Comparison of ENCODE assay signal across 21 mouse cellular contexts in genomic region chr3:145591841-145592542, GRCm38 (mm10). TPM values are rescaled to one million over a fixed set of nuclear protein-coding genes. Genes with fewer than 3 reads are reported as not detected.
DNase-seq lines count a peak whose midpoint lies in the region; ATAC-seq and TF ChIP-seq lines count a peak whose summit lies in the region.
"Had no signal": no experiment of that assay in that cellular context is flagged by ENCODE, and none has a peak within 500 bp of the region (broad histone marks: within the 10 kb centered on the region; RNA-seq: fewer than 3 reads in every experiment).

No protein-coding gene starts in this region.

- TF ChIP-seq EP300 in liver, embryonic 14.5 days (IDR thresholded peaks at IDR 0.05; ENCODE audit: low read depth) = no peak
- no peak for TF ChIP-seq EP300 in stomach, postnatal 0 days (optimal IDR thresholded peaks at IDR 0.05)

- TF ChIP-seq CTCF in liver, embryonic 14.5 days (IDR thresholded peaks at IDR 0.05; ENCODE audit: low read depth) = no peak
- no peak for TF ChIP-seq CTCF in stomach, postnatal 0 days (IDR thresholded peaks at IDR 0.05; ENCODE audit: low read depth)

- H3K4me3 ChIP-seq in liver, embryonic 14.5 days (ENCODE audit: insufficient read depth in 1 of 2, low read depth in 2 of 2, low read length in 2 of 2) = no peak overlapping the region
- H3K4me3 ChIP-seq in stomach, postnatal 0 days (ENCODE audit: low read depth, low read length) = no peak overlapping the region
- H3K4me3 ChIP-seq: embryonic facial prominence, embryonic 12.5 days; forebrain, embryonic 13.5 days; heart, embryonic 13.5 days; hindbrain, embryonic 12.5 days had no signal

- ATAC-seq in liver, embryonic 14.5 days (ENCODE audit: insufficient read depth) = no peak
- 0 out of 2 replicates have a peak, but pooled peaks have one; percentile 15 for ATAC-seq in stomach, postnatal 0 days (ENCODE audit: low FRiP score, low TSS enrichment)
- ATAC-seq: forebrain, embryonic 13.5 days; forebrain, postnatal 0 days had no signal

- H3K27me3 ChIP-seq in liver, embryonic 14.5 days (ENCODE audit: control insufficient read depth, insufficient read depth, low read length) = no peaks in the 10 kb centered on the region
- no peaks in the 10 kb centered on the region for H3K27me3 ChIP-seq in stomach, postnatal 0 days (ENCODE audit: control insufficient read depth, insufficient read depth, low read length)
- H3K27me3 ChIP-seq: embryonic facial prominence, embryonic 12.5 days; forebrain, embryonic 13.5 days; heart, embryonic 13.5 days; hindbrain, embryonic 12.5 days had no signal

- peak; percentile 16 for DNase-seq in heart, adult 11 months
- no peak for DNase-seq in heart, postnatal 14 days
- DNase-seq in kidney, postnatal 36 days = peak; percentile 21 to 32
- DNase-seq in kidney, adult 11 months = no peak
- DNase-seq in liver, embryonic 14.5 days (ENCODE audit: low read depth in 3 of 3, low spot score in 3 of 3) = no peak
- DNase-seq in stomach, postnatal 0 days (ENCODE audit: low spot score) = no peak
- no peak for DNase-seq in layer of hippocampus, adult 18-20 months (ENCODE audit: low spot score in 2 of 2)
- DNase-seq in cerebellum, adult 11-12 months = no peak
- DNase-seq: adrenal gland, postnatal 10 days; cerebellum, adult 11 months; cerebellum, adult 9-10 months; cerebellum, postnatal 25 days; forebrain, postnatal 0 days; gastrocnemius, postnatal 25 days; heart, postnatal 4 days had no signal

- H3K4me2 ChIP-seq in liver, embryonic 14.5 days (ENCODE audit: low read depth) = peak overlapping the region; percentile 21
- no peak overlapping the region for H3K4me2 ChIP-seq in stomach, postnatal 0 days (replicated peaks; ENCODE audit: low read depth)
- H3K4me2 ChIP-seq: embryonic facial prominence, embryonic 12.5 days; forebrain, embryonic 13.5 days; heart, embryonic 13.5 days; hindbrain, embryonic 12.5 days had no signal

- H3K4me1 ChIP-seq in liver, embryonic 14.5 days (replicated peaks; ENCODE audit: control insufficient read depth in 2 of 2, insufficient read depth in 2 of 2, low read length in 1 of 2) = peaks cover 21% of the 10 kb centered on the region in 2 experiments
- no peaks in the 10 kb centered on the region for H3K4me1 ChIP-seq in stomach, postnatal 0 days (replicated peaks; ENCODE audit: control insufficient read depth, insufficient read depth)
- H3K4me1 ChIP-seq: embryonic facial prominence, embryonic 12.5 days; forebrain, embryonic 13.5 days; heart, embryonic 13.5 days; hindbrain, embryonic 12.5 days had no signal

- intact Hi-C loops in heart, postnatal 14 days (cut with DNase I) = no loop called here

- H3K27ac ChIP-seq in liver, embryonic 14.5 days = peak overlapping the region; percentile 57
- H3K27ac ChIP-seq in stomach, postnatal 0 days (replicated peaks) = no peak overlapping the region
- H3K27ac ChIP-seq: embryonic facial prominence, embryonic 12.5 days; forebrain, embryonic 13.5 days; heart, embryonic 13.5 days; hindbrain, embryonic 12.5 days had no signal

- peaks cover 16% of the 10 kb centered on the region; the same call in 1 of the 2 replicates for H3K36me3 ChIP-seq in liver, embryonic 14.5 days (replicated peaks; ENCODE audit: control insufficient read depth, insufficient read depth, low read depth)
- peaks cover 10% of the 10 kb centered on the region for H3K36me3 ChIP-seq in stomach, postnatal 0 days (ENCODE audit: control insufficient read depth, insufficient read depth, low read length)

- peak overlapping the region; percentile 33; the same call in 1 of the 2 replicates for H3K9ac ChIP-seq in liver, embryonic 14.5 days (replicated peaks)
- H3K9ac ChIP-seq in stomach, postnatal 0 days (ENCODE audit: low read length) = no peak overlapping the region
- H3K9ac ChIP-seq: embryonic facial prominence, embryonic 12.5 days; forebrain, embryonic 13.5 days; forebrain, postnatal 0 days; heart, embryonic 13.5 days; hindbrain, embryonic 12.5 days had no signal

- 81% methylated on average over 6 of the region's 6 CpGs for WGBS in liver, embryonic 14.5 days (ENCODE audit: insufficient replicate concordance)
- 85% methylated on average over 6 of the region's 6 CpGs for WGBS in stomach, postnatal 0 days

- H3K9me3 ChIP-seq in liver, embryonic 14.5 days (ENCODE audit: control insufficient read depth, low read length) = no peaks in the 10 kb centered on the region
- no peaks in the 10 kb centered on the region for H3K9me3 ChIP-seq in stomach, postnatal 0 days (ENCODE audit: control insufficient read depth, low read length)
- H3K9me3 ChIP-seq: embryonic facial prominence, embryonic 12.5 days; forebrain, embryonic 13.5 days; heart, embryonic 13.5 days; hindbrain, embryonic 12.5 days had no signal

RNA-seq across cellular contexts. Expression of gene Znhit6, which starts 16.0 kb away (rescaled TPM):
- 1 to 10 TPM; 8.4 to 9.8 TPM for total RNA-seq in heart, postnatal 14 days (2021)
- polyA plus RNA-seq in liver, embryonic 14.5 days (2012; rRNA removed) = 3.7 and 8.5 TPM in 2 replicates
- polyA plus RNA-seq in liver, embryonic 14.5 days (2014; fragmentation: Nextera tagmentation; extraction: Ambion mirVana) = 14.0 and 14.1 TPM in 2 replicates
- 16.8 and 17.5 TPM in 2 replicates for polyA plus RNA-seq in stomach, postnatal 0 days (2015; fragmentation: Nextera tagmentation; extraction: Ambion mirVana)
- total RNA-seq in layer of hippocampus, adult 18-20 months (2021) = 10 to 100 TPM; 16.1 to 16.8 TPM

RNA-seq across cellular contexts. Expression of gene Ccn1, which starts 57.8 kb away (rescaled TPM):
- 10 to 100 TPM; 29.1 to 29.7 TPM for total RNA-seq in heart, postnatal 14 days (2021)
- 2.8 and 3.0 TPM in 2 replicates for polyA plus RNA-seq in liver, embryonic 14.5 days (2012; rRNA removed)
- 3.2 and 4.3 TPM in 2 replicates for polyA plus RNA-seq in liver, embryonic 14.5 days (2014; fragmentation: Nextera tagmentation; extraction: Ambion mirVana)
- 78.5 and 84.9 TPM in 2 replicates for polyA plus RNA-seq in stomach, postnatal 0 days (2015; fragmentation: Nextera tagmentation; extraction: Ambion mirVana)
- total RNA-seq in layer of hippocampus, adult 18-20 months (2021) = 1 to 10 TPM; 5.2 to 5.3 TPM
- total RNA-seq: granulocyte monocyte progenitor cell, adult 5-6 weeks; MEL had no signal

Comparison
In these comparisons a context has a peak if more than half of its experiments do, and no peak if none do; other contexts are left out.
1. DNase-seq: peak in heart, adult 11 months (single experiment) and kidney, postnatal 36 days (2 of 2); none in heart, postnatal 14 days (0 of 2), kidney, adult 11 months (single experiment), liver, embryonic 14.5 days (0 of 3), stomach, postnatal 0 days (single experiment), layer of hippocampus, adult 18-20 months (0 of 2) and cerebellum, adult 11-12 months (single experiment).
2. RNA of gene Ccn1, which starts 57.8 kb away (total RNA-seq): 29.1 to 29.7 TPM in heart, postnatal 14 days; 5.2 to 5.3 TPM in layer of hippocampus, adult 18-20 months; every median in the first group is over 4 times any median in the second.